Mouse (Mus musculus) layer of hippocampus, adult 9-11 months (tissue): Measurements from ENCODE around the gene Smlr1.

Experiments used
- DNase-seq: peaks from one replicate; pipeline ENCODE4 v3.0.0; 2022

The Smlr1 gene

DNA sequence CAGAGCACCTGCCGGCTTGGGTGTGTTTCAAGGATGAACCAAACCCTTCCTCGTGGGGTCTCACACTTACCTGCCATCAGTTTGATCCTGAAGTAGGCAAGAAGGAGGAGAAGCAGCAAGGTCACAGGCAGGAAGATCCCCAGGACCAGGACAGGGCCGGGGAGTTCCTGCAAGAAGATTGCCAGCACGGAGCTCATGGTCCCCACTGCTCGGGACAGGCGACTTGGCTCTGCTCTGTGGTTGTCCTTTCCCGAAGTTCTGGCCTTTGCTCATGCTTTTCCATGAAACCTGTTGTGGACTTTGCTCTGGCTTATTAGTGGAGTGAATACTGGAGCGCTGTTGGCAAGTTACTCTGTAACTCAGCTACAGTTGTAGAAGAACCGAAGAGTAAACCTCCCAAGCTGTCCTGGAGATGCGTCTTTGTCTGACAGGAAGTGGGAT lies at the start of gene Smlr1:
Gene Smlr1, minus strand, starts transcription at position 377 of the 441 bp plus-strand sequence.
- DNase-seq: no peak

DNA sequence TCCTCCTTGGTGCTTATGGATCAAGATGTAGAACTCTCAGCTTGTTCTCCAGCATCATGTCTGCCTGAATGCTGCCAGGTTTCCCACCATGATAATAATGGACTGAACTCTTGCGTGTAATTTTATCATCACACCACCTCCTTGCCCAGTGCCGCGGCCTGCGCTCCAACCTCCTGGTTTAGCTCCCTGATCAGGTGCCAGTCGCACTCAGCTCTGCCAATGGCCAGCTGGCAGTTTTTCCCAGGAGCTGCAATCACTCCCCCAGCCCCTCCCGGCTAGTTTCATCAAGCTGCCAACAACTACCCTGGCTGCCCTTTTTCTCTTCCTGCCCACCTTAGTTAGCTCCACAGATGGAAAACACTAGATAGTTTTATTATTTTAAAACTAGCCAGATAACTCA lies 48.8 kb upstream of the Smlr1 start:
- DNase-seq: peak; percentile 11

DNA sequence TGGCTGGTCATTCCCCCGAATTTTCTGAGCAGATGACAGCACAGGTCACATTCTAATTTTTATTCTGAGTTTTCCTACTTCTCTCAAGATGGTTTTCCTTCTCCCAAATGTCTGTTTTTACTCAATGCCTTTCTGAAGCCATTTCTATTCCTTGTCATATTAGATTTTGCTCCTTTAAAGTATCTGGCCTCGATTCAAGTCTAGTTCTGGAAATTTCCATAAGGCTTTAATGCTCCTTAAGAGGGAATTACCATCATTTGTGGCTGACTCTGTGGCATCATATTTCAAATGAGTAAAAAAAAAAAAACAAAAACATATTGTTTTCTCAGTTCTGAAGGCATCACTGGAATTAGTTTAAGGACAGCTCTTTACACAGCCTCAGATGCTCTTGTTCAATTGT lies 44.0 kb upstream of the Smlr1 start:
- no peak for DNase-seq

DNA sequence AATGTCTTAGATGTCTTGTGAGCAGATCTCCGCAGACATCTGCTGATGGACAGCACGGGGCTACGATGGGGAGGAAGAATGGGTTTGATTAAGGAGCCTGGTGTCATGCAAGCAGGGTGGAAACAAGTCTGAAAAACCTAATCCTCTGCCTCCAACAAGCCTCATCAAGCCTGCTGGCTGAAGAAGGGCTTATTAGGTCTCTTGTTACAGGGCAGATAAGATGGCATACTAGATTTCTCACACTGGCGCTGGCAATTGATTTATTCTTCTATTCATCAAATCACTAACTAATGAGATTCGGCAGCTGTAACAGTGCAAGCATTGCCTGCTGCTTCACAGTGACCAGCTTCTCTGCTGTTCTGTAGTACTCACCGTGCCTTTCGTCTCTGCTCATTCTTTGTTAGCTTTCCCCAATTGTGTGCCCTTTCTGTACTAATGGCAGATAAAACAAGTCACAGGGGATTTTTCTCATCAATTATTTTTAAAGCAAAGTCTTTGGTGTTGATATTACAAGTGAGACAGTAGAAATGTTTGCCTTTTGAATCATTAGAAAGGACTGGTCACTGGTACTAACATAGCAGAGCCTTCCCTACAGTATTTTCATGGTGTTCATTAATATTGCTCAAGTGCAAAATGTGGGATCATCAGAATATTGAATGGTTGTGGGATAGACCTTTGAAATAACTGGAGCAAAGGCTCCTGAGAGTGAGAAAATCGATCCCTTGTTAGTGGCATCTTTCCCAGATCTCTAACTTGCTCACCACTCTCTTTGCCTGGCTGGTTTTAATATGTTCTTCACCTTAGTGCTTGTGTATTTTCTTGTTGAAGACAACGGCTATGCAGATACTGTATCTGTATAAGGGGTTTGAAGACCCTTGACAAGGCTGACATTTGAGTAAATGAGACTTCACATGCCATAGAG lies 35.5 kb upstream of the Smlr1 start:
- DNase-seq: no peak

DNA sequence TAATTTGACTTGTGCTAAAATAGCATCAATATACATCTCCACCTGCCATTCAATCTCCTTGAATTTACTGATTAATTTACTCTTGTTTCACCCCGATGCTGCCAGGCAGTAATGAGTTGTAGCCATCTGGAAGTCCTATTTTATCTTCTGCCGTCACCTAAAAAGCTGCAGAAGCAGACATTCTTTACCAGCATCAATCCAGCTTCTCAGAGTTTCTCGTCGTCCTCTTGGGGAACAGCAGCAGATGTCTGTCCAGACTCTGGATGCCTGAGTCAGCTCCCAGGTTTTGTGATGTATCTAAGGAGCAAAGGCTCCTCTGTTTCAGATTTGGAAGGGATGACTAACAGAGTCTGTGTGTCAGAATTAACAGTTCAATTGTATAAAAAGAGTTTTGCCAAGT lies 16.9 kb upstream of the Smlr1 start:
- peak; percentile 42 for DNase-seq

DNA sequence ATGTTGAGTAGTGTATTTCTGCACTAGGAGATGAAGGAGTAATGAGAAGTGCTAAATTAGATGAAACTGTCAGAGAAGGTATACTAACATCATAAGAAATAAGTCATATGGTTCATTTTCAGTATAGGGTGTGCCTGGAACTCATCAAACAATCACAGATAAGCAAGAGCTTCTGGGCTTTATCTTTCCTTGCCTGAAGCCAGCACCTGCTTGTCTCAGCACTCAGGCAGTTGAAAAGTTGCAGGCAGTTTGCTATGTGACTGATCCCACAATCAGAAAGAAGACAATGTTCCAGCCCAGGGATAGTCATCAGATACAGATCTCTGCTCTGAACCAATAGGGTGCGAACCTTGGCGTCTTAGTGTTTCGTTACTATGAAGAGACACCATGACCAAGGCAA lies 5.0 kb upstream of the Smlr1 start:
- no peak for DNase-seq

DNA sequence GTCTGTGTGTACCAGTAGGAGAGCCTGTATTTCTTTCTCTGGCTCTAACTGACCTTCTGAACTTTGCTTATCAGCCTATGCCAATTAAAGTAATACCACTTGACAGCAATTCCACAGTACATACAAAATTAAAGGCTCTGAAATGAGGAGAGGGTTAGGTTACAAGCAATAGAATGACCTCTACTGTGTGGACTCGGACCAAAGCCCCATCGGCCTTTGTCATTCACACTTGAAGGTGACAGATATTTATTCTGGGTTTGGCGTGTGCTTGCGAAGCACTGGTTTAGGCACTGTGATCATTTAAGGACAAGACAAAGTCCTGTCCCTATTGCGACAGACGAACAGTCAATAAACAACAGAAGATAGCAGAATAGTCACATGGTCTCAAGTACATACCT lies 3.7 kb upstream of the Smlr1 start:
- DNase-seq: no peak

DNA sequence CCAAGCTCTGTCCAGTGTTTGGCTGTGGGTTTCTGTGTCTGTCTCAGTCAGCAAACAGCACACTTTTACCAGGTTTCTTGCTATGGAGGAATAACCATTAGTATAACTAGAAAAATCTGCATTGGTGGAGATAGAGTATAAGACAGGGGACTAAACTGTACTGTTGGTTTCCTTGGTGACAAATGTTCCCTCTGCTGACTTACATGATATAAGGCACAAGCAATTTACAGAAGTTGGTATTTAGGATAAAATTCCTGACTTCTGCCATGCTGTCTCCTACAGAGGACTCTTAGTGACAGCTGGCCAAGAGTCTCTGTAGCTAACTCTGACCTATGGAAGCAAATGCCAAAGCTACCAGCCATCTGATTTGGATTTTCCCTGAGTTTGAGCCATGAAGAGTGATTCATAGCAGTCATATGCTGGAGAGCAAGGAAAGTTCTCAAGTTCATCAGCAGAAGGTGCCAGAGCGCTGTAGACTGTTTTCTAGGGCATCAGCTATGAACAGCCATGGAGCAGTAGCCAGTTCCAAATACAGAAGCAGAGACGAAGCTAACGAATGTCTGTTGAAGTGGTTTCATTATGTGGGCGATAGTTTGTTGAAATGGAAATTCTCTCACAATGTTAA lies 3.2 kb upstream of the Smlr1 start:
- DNase-seq: peak; percentile 72

DNA sequence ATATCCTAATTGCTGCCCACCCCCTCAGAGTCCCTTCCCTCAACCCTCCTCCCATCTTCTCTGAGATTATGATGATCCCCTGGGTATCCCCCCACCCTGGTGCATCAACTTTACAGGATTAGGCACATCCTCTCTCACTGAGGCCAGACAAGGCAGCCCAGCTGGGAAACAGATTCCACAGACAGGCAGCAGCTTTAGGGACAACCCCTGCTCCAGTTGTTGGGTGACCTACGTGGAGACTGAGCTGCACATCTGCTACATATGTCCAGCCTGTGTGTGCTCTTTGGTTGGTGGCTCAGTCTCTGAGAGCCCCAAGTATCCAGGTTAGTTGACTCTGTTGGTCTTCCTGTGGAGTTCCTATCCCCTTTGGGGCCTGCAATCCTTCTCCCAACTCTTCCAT lies 2.7 kb upstream of the Smlr1 start:
- DNase-seq: no peak

DNA sequence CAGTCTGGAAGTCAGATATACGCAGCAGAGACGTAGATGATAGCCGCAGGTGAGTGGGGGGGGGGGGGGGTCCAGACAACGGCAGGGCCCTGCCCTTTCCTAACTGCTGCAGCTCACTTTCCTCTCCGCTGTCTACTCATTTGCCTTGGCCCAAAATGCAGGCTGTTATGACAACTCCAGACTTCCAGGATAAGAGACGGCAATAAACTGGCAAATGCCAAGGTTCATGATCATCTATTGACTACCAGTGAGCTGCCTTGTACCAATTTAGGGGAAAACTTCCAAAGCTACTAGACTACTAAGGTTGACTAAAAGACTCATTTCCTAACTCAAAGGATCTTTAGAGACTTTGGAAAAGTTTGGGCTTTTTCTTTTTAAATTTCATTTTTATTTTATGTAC lies 554 bp upstream of the Smlr1 start:
- no peak for DNase-seq

DNA sequence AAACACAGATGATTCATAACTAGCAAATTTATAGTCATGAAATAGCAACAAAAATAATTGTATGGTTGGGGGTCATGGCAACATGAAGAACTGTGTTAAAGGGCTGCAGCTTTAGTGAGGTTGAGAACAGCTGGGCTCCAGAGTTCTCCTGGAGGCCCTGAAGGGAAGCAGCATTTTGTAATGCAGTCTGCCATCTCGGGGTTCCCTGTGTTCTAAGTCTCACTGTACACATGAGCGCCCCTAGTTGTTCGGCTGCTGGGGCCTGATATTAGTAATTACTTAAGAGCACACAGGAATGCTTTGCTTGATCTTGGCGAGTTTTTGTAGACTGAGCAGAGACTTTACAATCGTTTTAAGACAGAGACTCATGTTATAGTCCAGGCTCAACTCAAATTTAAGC lies 1.6 kb downstream of the Smlr1 start:
- no peak for DNase-seq

DNA sequence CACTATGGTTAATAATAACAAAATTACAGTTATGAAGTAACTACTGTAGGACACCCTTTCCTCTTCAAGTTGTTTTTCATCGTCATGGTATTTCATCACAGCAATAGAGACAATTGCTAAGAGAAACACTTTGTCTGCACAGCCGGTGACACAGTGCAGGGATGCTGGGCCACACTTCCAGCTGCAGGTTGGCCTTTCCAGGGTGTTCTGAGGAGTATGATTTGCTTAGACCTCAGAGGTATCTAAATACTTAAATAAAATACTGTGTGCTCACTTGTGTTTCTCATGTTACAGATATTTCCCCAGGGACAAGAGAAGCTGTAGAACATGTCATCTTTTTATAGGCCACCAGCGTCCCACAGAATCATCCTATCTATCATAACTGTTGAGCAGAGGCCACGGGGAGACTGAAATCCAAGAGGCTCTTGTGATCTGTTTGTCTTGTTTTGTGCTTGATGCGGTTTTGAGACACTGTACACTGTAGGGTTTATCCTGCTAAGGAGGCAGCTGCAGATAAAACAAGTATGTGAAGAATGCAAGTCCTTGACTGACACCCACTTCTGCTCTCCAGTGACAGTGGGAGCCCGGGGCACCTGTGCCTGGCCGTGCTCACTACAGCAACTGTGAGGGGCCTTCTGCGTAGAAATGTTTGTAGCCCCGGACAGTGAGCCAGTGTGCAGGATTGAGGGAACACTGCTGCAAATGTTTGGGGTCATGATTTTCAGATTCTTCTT lies 2.4 kb downstream of the Smlr1 start:
- no peak for DNase-seq

DNA sequence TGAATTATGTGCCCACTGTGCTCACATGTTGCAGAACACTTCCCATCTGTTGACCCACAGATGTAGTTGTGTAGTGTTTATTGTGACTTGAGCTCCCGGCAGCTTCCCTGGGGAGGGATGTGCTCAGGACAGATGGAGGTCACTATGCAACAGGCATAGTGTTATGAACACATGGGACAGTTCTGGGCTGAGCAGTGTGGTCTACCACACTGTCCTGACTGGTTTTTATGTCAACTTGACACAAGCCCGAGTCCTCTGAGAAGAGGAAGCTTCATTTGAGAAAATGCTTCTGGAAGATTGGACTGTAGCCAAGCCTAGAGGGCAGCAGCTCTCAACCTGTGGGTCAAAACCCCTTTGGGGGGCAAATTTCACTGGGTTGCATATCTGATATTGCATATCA lies 3.0 kb downstream of the Smlr1 start:
- no peak for DNase-seq

DNA sequence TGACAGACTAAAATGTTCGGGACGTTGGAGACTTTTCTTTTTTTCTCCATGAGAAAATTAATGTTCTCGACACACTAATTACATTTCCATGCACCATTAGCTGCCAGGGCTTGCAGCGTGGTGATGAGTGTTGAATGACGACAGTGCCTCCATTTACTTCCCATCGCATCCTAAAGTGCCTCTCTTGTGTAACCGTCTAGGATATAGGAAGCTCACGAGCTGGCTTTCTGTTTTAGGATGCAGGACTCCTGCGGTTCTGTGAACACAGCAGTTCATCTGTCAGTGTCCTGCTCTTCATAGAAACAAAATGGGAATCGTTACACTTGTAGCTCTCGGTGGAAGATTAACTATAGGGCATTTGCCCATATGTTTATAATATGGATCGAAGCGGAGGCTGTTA lies 4.7 kb downstream of the Smlr1 start:
- DNase-seq: no peak

DNA sequence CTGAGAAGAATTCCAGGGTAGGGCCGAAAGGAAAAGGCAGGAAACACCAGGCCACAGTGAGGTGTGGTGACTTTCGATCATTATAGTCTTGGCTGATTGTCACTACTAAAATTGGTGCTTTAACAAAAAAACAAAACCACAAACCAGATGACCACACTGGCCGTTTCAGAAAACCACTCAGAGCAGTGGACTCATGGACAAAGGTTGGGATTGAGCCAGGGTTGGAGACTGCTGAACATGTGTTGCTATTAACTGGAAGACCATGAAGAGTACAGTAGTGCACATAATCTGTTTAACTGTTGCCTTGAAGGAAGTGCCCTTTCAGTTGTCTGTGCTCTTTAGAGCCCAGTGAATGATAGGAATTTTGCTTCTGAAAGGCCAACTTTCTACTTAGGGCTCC lies 8.9 kb downstream of the Smlr1 start:
- DNase-seq: no peak

DNA sequence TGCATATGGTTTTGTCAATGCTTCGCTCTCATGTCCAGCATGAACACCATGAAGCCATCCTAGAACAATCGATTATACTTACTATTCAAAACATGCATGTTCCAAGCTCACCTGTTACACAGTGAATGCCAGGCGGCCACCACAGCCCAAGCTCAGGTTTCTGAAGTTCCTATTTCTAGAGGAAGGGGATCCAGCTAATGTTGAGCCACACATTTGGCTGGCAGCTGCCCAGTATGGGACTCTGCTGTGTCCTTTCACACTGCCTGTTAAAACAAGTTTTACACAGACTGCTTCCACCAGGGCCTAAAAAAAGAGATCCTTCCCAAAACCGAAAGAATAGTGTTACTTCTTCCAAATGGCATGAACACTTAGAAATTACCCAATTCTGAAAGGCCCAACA lies 9.4 kb downstream of the Smlr1 start:
- no peak for DNase-seq

DNA sequence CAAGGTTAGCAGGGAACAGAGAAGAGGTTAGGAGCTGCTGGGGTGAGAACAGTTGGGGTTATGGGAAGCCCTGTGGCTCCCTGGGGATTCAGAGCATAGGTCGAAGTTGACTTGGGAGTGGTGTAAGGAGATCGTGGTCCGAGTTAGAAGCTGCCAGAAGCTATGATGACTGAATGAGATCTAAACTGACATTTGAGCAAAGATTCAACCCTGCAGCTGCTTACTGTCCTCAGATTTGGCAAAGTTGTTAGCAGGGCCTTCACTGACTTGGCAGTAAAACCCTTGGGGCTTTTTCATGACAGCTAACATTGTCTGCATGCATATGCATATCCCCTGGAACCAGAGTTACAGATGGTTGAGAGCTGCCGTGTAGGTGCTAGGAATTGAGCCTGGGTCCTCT lies 9.9 kb downstream of the Smlr1 start:
- no peak for DNase-seq

DNA sequence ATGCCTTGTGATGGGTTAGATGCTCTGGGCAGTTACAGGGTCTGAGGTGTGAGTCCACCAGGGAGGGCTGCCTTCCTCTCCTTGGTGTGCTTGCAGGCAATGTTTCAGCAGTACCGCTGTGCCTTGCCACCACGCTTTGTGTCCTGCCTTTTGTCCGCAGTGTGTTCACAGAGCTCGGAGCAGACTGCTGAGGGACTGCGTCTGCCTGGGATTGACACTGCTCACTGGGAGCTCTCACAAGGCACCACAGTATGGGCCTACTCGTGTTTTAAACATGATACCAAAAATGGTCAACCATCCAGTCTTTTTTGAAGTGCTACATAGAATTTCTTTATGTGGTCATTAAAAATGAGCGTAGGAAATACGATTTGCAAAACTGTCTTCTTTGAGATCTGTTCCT lies 12.3 kb downstream of the Smlr1 start:
- DNase-seq: no peak

DNA sequence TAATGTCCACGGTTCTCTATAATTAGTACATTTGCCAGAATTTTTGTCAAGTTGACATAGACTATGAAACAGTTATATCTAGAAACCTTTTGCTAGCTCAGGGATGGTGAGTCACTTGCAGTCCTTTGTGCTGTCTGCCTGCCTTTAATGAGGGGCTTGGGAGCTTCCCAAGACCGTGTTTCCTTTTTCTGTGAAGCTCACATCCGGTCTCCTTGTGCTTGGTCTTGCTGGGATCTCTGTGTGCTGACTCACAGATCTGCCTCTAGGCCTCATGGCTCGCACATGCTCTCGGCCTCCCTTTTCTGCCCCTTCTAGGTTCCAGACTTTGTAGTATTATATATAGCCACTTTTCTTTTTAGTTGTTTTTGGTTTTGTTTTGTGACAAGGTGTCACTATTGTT lies 15.6 kb downstream of the Smlr1 start:
- DNase-seq: no peak

DNA sequence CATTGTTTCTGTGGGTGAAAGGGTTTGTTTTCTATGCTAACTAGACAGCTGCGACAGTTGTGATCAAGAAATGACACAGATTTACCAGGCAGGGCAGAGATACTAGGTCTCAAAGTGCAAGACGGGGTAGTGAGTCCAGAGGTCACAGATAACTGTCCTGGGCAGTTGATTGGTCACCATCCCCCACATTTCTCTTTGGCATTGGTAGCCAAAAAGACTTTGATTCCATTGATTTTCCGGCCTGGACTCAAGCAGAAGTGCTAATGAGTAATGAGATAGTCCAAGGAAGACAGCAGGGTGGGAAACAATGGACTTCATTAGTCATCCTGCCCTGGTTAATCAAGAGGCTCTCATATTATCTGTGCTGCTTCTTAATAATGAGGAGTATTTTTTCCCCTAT lies 16.1 kb downstream of the Smlr1 start:
- DNase-seq: no peak

DNA sequence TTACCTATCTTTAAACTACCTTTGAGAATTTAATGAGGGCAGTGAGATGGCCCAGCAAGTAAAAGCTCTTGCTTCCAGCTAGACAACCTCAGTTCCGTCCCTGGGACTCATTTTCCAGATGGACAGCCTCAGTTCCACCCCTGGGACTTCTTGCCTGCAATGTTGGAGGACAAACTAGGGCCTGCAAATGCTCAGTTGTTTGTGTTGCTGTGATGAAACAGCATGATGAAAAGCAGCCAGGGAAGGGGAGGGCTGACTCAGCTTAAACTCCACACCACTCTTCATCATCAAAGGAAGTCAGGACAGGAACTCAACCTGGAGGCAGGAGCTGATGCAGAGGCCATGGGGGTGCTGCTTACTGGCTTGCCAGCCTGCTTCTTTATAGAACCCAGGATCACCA lies 22.2 kb downstream of the Smlr1 start:
- DNase-seq: no peak

DNA sequence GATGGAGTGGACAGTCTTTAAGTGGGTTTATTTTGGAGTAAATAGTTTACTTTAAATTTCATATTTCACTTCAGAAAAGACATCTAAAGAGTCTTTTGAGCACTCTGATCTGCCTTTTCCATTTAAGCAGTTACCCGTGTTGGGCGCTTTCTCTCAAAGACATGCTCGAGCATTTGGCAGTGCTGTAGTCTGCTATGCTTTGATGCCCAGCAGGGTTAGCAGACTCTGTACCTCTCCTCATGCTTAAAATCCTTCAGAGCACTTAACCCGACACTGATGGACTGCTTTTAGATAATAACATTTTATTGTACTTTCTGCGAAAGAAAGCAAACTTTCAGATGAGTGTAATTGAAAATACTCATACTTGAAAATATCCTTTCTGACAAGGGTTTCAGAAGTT lies 32.8 kb downstream of the Smlr1 start:
- DNase-seq: no peak

DNA sequence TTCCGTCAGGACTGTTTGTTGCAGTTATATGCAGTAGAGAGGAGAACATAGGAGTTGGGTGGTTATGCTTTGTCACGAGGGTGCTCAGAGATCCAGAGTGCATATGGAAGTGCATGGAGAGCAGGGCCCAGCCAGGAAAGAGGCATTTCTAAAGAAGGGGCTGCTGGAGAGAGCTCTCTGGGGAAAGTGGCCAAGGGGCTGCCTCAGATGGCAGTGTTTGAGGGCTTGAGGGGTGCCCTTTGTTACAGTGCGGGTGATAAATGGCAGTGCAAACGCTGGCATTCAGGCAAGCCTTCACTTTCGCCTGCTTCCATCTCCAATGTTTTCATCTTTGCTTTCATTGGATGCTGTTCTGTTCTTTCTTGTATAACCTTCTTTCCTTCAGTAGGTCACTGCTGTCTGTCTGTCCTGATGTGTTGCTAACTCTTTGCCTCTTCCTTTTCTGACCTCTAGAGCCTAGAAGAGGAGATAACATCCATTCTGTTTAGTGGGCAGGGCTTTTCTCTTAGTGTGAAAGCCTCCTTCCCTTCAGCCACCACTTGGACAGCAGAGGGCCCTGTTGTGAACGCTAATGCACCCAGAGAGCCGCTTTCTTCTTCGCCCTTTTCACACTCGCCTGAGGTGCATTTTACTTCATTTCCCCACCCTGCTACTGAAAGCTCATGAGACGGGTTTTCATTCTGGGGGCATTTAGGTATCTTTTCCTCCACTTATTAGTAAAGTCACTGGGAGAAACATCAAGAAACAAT lies 36.6 kb downstream of the Smlr1 start:
- DNase-seq: no peak
